Mouse (Mus musculus) urinary bladder, postnatal 4 days (tissue): ENCODE measurements around the gene Kcnj1.

Experiments
- DNase-seq, 2 experiments: peaks; one replicate each; pipeline ENCODE4 v3.0.0; 2021 to 2022; ENCODE audit warnings: low spot score in 2 of 2

Gene Kcnj1

DNA sequence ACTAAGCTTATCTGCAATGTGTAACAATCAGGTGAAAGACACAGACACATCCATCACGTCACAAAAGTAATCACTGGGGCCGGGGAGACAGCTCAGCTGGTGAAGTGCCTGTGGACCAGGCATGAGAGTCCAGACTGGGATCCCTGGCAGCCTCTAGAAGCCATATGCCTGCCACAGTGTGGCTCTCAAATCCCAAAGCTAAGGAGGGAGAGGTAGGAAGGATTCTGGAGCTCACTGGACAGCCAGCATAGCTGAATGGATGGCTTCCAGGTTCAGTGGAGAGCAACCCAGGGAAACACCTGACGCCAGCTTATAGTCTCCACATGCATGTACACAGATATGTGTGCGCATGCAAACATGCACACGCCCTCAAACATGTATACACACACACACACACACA is 76.5 kb downstream of the Kcnj1 start:
- no peak for DNase-seq
